Mouse (Mus musculus) megakaryocyte, embryonic 14.5 days (primary cell): Measurements from ENCODE around the gene Fam92b. TPM values are rescaled to one million over a fixed set of nuclear protein-coding genes. Genes with fewer than 3 reads are reported as not detected.

Experiments
- H3K27me3 ChIP-seq: replicated peaks from 2 replicates; pipeline ENCODE3; 2012; ENCODE audit warnings: inconsistent platforms
- H3K36me3 ChIP-seq: replicated peaks from 2 replicates; pipeline ENCODE3; 2012; ENCODE audit warnings: low read length, inconsistent platforms, mixed read lengths
- H3K4me1 ChIP-seq: 2 replicates; pipeline ENCODE4 v1.6.1; 2012; ENCODE audit warnings: inconsistent platforms
- H3K4me3 ChIP-seq: replicated peaks from 2 replicates; pipeline ENCODE3; 2012; ENCODE audit warnings: moderate library complexity, mild to moderate bottlenecking, inconsistent platforms
- H3K9me3 ChIP-seq: 2 replicates; pipeline ENCODE4 v1.6.1; 2012; ENCODE audit warnings: inconsistent platforms
- FLI1 ChIP-seq: IDR thresholded peaks from 2 replicates; pipeline ENCODE4 v1.6.1; 2012; ENCODE audit warnings: low read length, inconsistent platforms, mixed read lengths
- GATA1 ChIP-seq: IDR thresholded peaks from 3 replicates; pipeline ENCODE4 v1.6.1; 2012; ENCODE audit warnings: mixed read lengths, low read length, inconsistent platforms, borderline replicate concordance
- polyA plus RNA-seq: library from polyadenylated mRNA; stranded (reverse); fragments of >175 nt; gene quantifications from 2 replicates; pipeline ENCODE4 v1.2.3, GENCODE M21; 2012; ENCODE audit warnings: low replicate concordance; ENCODE audit not compliant: insufficient read depth

The Fam92b gene
- polyA plus RNA-seq, 1 experiment = not detected

DNA sequence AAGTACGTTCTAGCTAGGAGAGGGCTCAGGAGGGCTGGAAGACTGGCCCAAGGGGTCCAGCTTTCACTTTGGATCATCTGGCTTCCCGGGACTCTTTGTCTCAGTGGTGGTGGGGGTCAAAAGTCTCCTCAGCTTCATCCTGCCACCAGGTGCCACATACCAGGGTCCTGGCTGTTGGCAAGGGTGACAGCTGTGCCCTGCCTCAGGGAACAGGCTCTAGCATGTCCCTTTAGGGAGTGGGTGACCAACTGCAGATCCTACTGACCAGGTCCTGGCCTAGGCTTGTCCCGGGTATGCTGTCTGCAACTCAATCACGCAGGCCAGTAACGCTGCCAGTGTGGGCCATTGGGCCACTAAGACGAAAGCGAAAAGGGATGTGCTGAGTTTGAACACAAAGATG is 35.3 kb upstream of the Fam92b start:
- TF ChIP-seq GATA1 (no peak), FLI1 (no peak)
- Histone ChIP-seq H3K36me3 (no peaks in the 10 kb centered on the region), H3K27me3 (peaks cover 58% of the 10 kb centered on the region), H3K9me3 (peaks cover 2% of the 10 kb centered on the region; the same call in 1 of the 2 replicates), H3K4me1 (peaks cover 19% of the 10 kb centered on the region), H3K4me3 (no peak overlapping the region)

- no peaks in the 10 kb centered on the region for H3K36me3 ChIP-seq
- H3K4me1 ChIP-seq = peaks cover 8% of the 10 kb centered on the region
- peaks cover 59% of the 10 kb centered on the region for H3K27me3 ChIP-seq
- H3K9me3 ChIP-seq = no peaks in the 10 kb centered on the region
- no peak for TF ChIP-seq GATA1
- TF ChIP-seq FLI1 = no peak
- H3K4me3 ChIP-seq = no peak overlapping the region
These were observed 34.1 kb upstream of the Fam92b start for GRCm38 (mm10) chr8:120211345-120211744.

GRCm38 (mm10) chr8:120208113-120208512 is 30.8 kb upstream of the Fam92b start:
- no peaks in the 10 kb centered on the region for H3K9me3 ChIP-seq
- H3K4me1 ChIP-seq = peaks cover 14% of the 10 kb centered on the region
- peaks cover 71% of the 10 kb centered on the region for H3K27me3 ChIP-seq
- no peak overlapping the region for H3K4me3 ChIP-seq
- H3K36me3 ChIP-seq = no peaks in the 10 kb centered on the region
- TF ChIP-seq FLI1 (no peak), GATA1 (no peak)

- H3K27me3 ChIP-seq = peaks cover 72% of the 10 kb centered on the region
- peaks cover 14% of the 10 kb centered on the region for H3K4me1 ChIP-seq
- TF ChIP-seq GATA1 (no peak), FLI1 (no peak)
- H3K9me3 ChIP-seq = no peaks in the 10 kb centered on the region
- H3K36me3 ChIP-seq = no peaks in the 10 kb centered on the region
- no peak overlapping the region for H3K4me3 ChIP-seq
These were observed 30.1 kb upstream of the Fam92b start for GRCm38 (mm10) chr8:120207364-120207763.

DNA sequence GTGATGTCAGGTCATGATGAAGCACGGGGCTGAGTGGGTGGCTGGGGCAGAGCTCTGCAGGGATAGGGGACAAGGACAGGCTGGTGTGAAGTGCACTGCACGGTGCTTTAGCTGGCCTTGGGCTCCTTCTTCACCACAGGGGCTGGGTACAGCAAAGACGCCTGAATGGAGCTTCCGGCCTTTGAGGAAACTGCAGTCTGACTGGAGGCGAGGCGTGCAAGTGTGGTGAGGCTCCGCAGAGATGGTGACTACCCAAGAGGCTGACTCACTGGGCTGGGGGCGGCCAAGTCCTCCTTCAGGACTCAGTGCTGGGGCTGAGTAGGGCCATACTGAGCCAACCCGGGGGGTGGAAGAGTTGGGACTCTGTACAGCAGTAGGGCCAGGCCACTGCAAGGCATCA is 28.6 kb upstream of the Fam92b start:
- Histone ChIP-seq H3K4me1 (peaks cover 5% of the 10 kb centered on the region; the same call in 1 of the 2 replicates), H3K9me3 (no peaks in the 10 kb centered on the region), H3K4me3 (no peak overlapping the region), H3K27me3 (peaks cover 70% of the 10 kb centered on the region), H3K36me3 (no peaks in the 10 kb centered on the region)
- TF ChIP-seq FLI1 (no peak), GATA1 (no peak)

GRCm38 (mm10) chr8:120204736-120205360 is 27.6 kb upstream of the Fam92b start:
- no peak for TF ChIP-seq GATA1
- TF ChIP-seq FLI1 = no peak
- H3K27me3 ChIP-seq = peaks cover 62% of the 10 kb centered on the region

GRCm38 (mm10) chr8:120202546-120202945 is 25.3 kb upstream of the Fam92b start:
- H3K27me3 ChIP-seq = peaks cover 55% of the 10 kb centered on the region
- TF ChIP-seq GATA1 (no peak), FLI1 (no peak)
- H3K9me3 ChIP-seq = peaks cover 14% of the 10 kb centered on the region
- H3K4me3 ChIP-seq = no peak overlapping the region
- peaks cover 5% of the 10 kb centered on the region; the same call in 1 of the 2 replicates for H3K4me1 ChIP-seq
- H3K36me3 ChIP-seq = no peaks in the 10 kb centered on the region

More at GRCm38 (mm10) chr8:120204736-120205360, 27.6 kb upstream of the Fam92b start:
- Histone ChIP-seq H3K4me1 (peaks cover 5% of the 10 kb centered on the region; the same call in 1 of the 2 replicates), H3K4me3 (no peak overlapping the region), H3K9me3 (peaks cover 6% of the 10 kb centered on the region), H3K36me3 (no peaks in the 10 kb centered on the region)

GRCm38 (mm10) chr8:120201351-120201750 is 24.1 kb upstream of the Fam92b start:
- Histone ChIP-seq H3K4me1 (peaks cover 5% of the 10 kb centered on the region; the same call in 1 of the 2 replicates), H3K27me3 (peaks cover 50% of the 10 kb centered on the region), H3K9me3 (peaks cover 14% of the 10 kb centered on the region), H3K36me3 (no peaks in the 10 kb centered on the region), H3K4me3 (no peak overlapping the region)
- TF ChIP-seq GATA1 (no peak), FLI1 (no peak)

GRCm38 (mm10) chr8:120192118-120192517 is 14.9 kb upstream of the Fam92b start:
- Histone ChIP-seq H3K9me3 (peaks cover 8% of the 10 kb centered on the region), H3K27me3 (peaks cover 39% of the 10 kb centered on the region), H3K4me1 (no peaks in the 10 kb centered on the region), H3K4me3 (no peak overlapping the region), H3K36me3 (no peaks in the 10 kb centered on the region)
- TF ChIP-seq FLI1 (no peak), GATA1 (no peak)

DNA sequence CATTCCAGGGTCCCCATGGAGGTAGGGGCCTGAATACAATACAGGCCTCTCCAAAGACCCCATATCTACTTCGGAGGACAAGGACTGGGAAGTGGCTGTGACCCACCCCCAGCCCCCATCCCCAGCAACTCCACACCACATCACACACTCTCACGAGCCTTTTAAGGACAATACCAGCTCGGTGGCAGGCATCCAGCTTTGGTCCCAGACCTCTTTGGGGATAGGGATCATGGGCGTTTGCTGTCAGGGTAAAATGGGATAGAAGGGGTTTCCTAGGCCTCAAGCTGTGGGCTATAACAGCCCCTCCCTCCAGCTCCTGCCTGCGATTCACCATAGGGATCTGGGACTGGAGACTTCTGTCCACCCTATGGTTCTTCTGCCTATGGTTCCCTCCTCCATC is 14.4 kb upstream of the Fam92b start:
- H3K4me3 ChIP-seq = no peak overlapping the region
- no peaks in the 10 kb centered on the region for H3K4me1 ChIP-seq
- TF ChIP-seq FLI1 (no peak), GATA1 (no peak)
- peaks cover 8% of the 10 kb centered on the region for H3K9me3 ChIP-seq
- H3K36me3 ChIP-seq = no peaks in the 10 kb centered on the region
- peaks cover 44% of the 10 kb centered on the region for H3K27me3 ChIP-seq
